Mouse (Mus musculus) monocyte, adult 2 months (primary cell): ENCODE measurements around the gene Arhgef28.

Source experiments
- DNase-seq, 2 experiments: peaks; one replicate each; pipeline ENCODE4 v3.0.0; 2022; ENCODE audit warnings: low spot score in 2 of 2, low read depth in 1 of 2

Arhgef28 gene

DNA sequence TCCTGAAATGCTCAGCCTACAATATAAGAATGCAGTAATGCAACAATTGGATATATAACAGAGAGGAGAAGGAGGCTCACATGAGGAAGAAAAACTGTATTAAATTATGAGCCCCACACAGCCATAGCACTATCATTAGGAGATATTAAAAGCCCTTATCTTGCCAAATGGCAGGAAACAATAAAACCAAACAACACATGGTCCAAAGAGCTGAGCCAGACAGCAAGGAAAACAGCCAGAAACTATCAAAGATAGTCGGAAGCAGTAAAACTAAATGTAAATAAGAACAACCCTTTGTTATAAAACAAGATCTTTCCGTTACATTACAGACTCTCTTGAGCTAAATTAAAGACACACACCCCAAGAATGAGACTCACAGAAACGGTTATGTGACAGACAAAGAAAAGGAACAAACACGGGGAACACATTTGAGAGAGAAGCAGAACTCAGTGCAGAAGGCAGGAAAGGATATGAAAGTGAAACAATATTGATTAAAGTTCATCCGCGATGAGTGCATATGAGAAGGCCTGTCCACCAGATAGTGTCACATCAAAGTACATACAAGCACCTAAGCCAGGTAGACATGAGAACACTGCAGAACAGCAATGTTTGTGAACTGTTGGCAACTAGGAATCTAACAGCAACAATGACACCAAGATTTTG is 231.6 kb downstream of the Arhgef28 start:
- DNase-seq, result no peak

DNA sequence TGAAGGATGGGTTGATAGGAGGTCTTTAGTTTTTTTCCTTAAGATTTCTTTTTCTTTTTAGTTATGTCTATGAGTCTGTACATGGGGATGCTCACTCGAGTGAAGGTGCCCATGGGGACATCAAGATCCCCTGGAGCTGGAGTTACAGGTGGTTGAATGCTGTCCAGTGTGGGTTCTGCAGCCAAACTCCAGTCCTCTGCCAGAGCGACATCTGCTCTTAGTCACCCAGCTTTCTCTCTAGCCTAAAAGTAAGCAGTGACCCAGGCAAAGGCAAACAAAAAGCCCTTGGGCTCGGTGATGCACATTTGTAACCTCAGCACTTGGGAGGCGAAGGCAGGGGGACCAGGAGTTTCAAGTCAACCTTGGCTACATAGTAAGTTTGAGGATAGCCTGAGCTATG is 232.3 kb downstream of the Arhgef28 start:
- DNase-seq, result no peak

DNA sequence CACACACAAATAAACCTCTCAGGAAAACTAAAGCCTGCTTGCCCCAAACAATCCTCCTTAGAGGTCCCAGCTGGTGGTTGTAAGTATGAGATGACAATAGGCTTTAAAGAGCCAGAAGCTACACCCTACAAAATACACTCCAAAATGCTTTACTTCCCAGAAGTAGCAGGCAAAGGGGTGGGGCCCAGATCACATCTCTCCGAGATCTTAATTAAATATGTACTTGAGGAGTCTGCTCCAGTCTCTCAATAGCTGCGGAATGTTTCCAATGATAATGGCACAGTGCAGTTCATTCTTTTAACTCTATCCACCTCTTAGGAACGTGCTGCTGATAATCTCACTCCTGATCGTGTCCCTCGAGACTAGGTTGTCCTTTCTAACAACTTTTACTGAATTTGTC is 240.2 kb downstream of the Arhgef28 start:
- DNase-seq, result no peak

DNA sequence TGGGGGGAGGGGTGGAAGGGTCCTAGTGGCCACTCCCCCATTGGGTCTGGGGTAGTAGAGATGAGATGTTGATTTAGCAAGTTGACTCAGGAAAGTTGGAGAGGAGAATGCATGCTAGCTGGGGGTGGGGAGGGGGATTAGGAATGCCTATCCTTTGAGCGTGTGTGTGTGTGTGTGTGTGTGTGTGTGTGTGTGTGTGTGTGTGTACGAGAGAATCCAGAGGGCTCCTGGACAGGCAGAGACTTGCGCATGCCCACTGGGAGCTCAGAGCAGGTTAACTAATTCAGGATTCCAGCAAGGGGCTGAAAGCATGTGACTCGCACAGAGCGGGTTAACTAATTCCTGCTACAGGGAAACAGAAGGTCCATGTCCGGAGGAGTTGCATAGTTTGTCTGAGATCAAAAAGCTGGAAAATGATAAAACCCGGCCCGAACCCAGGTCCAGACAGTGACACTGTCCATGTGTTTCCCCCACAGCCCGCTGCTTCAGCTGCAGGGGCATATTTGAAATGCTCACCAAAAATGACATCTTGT is 241.3 kb downstream of the Arhgef28 start:
- DNase-seq, result no peak

DNA sequence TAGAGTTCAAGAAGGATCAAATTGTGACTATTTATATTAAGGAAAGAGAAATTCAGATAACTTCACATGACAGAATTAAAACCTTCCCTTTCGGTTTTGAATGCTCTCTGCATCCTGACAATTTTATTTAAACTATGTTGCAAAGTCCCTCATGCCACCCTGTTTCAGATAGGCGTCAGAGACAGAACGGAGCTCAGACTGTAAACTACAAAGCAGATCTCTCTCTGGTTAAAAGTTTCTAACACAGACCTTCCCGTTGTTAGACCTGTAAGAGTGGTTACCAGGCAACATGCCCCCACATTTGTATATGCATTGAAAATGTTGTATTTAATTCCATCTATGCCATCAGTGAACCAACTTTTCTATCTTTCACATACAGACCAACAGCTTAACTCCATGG is 246.1 kb downstream of the Arhgef28 start:
- DNase-seq, result no peak

DNA sequence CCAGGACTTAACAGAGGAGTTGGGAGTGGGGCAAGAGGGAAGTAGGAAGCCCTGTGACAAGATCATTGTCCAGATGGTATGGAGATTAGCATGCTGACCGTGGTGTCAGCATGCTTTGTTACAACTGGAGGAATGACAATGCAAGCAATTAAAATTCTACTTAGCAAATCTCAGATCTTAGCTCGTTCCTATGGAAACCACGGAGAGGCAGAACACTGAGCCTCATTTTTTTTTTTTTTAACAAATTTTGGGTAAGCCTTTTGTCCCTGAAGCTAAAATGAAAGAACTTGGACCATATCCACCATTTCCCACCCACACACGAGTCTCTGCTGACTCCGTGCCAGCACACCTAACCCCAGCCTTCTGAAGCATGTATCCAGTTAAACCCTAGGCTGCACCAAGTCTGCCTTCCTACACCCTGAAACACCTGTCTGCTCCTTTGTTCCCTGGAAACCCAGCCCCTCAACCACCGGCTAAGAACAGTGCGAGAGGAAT is 246.8 kb downstream of the Arhgef28 start:
- DNase-seq, result no peak

DNA sequence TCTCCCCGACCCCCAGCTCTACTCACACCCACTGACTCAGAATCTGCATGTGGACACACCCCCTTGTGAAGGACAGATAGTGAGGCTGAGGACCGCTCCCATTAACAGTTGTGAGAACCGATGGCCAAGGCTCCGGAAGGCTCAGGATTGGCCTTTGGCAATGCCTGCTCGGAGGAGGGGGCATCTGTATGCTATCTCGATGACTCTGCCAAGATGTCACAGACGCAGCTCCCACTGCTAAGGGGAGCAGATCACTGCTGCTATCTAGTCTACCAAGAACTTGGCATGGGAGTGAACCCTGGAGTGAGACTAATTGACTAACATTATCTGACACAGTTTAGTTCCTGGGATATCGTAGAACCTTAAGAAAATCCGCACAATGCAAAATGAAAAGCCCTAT is 250.5 kb downstream of the Arhgef28 start:
- DNase-seq, result no peak

DNA sequence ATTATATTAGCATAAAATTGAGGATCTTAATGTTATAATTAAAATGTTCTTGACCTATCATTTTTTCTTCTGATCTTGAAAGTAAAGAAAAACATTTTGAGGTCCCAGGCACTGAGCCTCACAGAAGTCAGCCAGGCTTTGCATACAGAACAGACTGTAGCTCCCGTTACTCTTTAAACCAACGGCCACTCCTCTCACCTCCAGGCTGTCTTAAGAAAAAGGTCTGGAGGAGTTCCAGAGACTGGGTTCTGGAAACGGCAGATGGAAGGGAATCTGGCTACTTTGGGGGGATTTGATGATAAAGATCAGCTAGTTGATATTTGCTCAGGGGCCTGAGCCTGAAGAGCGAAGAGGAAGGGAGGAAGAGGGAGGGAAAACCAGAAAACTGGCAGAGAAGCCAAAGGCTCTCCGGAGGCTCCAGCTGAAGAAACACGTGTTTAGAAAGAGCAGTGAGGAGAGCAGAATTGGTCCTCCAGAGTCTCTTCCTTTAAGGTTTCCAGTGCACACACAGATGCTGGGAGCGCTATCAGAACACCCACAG is 251.2 kb downstream of the Arhgef28 start:
- DNase-seq, result no peak

DNA sequence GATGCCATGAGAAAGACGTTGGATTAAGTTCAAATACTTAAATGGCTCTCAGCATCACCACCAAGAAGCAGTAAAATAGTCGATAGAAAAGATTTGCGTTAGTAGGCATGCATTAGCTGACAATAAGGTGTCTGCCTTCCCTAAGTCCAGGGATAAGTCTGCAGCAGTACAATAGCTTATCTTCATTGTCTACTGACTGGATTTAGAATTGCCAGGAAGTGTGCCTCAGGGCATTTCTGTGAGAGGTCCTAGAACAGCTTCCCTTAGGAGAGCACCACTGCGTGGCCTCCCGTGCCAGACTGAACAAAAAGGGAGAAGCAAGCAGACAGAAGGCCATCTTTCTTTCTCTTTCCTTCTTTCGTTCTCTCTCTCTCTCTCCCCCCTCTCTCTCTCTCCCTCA is 252.2 kb downstream of the Arhgef28 start:
- DNase-seq, result no peak

DNA sequence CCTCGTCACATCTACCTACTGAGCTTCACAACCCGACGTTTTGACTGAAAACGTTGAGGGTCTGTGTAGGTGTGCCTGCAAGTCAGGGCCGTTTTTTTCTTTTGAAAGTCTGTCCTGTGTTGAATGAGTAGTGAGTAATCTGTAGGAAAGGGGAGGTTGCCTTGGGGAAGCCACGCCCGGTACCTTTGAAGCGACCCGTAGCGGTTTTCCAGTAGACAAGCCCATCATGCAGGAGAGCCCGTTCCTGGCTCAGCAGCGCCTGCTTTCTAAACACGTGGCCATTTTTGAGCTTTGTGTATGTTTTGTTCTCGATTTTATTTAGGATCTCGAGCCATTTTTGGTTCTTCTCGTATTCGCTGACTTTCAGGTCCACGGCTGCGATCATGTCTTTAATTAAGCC is 252.7 kb downstream of the Arhgef28 start:
- no peak for DNase-seq

DNA sequence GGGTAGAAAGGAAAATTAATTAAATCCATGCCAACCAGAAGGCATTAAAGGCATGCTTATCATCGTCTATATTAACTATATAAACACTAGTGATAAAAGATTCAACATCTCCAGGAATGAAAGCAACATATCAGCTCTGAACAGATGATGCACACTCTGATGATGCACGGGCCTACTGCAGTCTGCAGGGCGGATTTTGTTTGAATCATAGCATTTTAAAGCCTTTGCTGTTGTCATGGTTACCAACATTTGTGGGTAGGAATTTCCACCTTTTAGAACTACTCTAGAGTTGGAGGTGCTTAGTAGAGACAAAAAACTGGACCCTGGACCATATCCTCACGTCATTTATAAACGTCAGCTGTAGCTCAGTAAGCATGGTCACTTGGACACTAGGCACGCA is 257.4 kb downstream of the Arhgef28 start:
- DNase-seq, result no peak

DNA sequence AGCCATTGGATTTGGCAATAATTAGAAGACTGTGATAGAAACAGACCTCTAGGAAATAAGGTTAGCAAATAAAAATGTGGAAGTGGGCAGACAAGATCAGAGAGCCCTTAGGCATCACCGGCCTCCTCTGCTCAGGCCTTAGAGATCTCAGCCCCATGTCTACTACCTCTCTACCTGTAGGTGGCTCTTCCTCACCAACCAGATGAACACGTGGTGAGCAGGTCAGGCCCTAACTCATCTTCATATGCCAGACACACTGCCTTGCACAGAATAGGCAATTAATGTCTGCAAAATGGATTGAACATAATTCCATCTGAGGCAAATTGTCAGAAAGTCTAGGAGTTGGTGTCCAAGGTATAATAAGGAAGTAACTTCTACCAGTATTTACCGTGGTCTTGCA is 258.6 kb downstream of the Arhgef28 start:
- no peak for DNase-seq

DNA sequence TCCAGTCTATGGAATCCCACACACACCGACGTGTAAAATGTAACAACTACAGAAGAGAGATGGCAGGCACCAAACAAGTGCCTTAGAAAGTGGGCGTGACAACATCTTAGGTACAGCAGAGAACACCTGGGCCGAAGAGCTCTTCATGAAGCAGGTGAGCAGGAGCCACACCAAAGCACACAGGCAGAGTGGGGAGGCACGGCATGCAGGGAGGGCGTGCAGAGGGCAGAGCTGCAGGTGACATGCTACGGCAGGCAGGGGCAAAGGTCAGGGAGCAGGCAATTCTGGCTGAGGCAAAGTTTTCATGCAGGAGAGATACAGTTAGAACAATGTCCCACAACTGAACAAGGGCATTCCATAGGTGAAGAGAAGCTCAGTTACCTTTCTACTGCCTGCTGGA is 259.8 kb downstream of the Arhgef28 start:
- no peak for DNase-seq

DNA sequence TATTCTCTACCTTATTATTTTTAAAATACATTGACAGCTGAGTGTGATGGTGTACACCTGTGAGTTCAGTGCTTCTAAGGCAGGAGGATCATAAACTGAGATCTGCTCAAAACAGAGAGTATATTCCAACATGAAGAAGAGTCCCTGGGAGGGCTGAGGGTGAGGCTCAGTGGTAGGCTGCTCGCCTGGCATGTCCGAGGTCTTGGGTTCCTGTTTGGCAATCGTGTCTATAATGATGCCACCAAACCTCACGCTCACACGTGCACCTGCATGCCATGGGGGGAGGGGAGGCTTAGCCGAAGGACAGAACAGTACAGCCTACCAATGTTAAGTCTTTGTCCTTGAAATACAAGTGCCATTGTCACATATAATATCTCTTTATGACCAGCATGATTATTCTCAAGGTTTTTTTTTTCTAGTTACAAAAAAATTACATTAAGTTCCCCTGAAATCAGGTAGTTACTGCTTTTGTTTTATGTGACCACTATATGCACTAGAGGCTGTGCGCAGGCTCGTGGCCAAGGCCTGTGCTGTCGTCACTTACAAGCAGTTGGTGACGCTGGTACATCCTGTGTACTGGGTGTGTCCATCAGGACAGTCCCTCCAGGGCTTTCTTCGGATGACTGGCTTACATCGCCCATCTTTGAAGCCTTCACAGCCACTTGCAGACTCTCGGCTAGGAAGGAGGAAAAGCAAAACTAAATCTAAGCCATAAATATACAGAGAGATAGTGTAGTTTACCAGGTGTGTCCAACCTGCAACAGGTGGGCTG is 264.1 kb downstream of the Arhgef28 start:
- no peak for DNase-seq

DNA sequence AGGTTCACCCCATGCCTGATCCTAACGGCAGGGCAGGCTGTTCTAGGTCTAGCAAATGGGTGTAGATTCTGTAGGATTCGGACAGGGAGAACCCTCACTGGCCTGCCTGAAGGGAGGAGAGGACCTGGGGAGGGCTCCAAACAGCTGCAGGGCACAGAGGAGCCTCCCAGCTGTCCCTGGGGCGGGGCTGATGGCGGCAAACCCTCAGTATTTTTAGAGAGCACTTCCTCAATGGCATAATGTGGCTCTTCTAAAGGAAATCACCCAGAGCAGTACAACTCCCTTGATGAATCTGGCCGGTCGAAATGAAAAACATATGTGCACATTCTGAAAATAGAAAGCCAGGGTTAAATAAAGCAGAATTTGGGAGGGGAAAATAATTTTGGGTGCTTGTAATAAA is 265.1 kb downstream of the Arhgef28 start:
- peak in 1 of 2 experiments; percentile 14 for DNase-seq

DNA sequence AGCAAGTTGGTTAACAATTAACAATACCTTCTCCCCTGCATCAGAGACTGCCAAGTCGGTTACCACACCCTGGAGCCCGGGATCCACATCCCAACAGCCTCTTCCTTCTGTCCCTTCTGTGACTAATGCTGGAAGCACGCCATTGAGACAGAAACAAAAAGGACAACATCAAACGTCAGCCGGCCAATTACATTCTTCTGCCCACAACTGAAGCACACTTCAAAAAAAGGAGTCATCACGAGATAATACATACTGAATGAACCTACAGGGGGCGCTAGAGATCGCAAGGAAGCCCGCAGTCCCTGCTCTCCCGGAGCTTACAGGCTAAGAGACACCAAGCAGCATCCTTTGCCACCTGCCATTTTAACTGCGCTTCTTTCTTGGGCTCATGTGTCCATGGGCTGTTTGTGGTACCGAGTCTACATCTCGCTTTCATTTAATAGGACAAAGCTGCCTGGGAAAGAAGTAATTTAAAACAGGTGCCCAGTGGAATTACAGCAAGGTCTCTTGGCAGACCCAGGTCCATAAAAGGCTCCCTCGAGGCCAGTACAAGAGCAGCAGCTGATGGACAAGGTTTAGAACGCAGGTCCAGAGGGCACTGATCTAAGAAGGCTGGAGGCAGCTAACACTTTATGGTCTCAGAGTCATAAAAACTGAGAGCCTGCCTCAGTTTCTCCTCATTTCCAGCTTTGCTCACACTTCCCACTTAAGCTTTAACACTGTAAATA is 266.6 kb downstream of the Arhgef28 start:
- no peak for DNase-seq

DNA sequence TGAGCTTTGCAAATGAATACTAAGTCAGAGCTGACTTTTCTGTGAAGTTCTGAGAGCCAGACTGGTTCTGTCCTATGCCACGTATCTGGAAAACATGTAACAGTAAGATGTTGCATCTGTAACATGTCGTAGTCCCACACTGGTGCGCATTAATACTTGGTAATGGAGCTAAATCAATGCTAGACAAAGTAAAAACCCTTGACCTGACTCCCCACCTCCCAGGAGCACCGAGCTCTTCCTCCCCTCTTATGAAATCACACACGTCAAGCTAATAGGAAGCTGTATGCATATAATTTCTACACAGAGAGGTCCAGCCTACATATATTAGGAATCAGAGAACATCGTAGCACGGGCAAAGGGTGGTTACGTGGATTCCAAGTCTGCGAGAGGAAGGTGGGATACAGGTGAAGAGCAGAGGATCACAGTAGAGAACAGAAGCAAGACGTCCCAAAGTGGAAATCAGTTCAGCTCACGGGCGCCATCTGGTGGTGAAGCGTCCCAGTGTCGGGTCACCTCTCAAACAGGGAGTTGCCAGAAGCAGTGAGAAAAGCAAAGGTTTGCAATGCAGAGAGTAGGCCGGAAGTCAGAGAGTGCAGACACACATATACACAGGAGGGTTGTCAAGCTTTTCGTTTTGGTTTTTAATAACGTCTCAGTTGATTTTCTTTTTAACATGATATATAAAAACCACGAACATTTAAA is 267.5 kb downstream of the Arhgef28 start:
- peak; percentile 56 to 75 for DNase-seq

DNA sequence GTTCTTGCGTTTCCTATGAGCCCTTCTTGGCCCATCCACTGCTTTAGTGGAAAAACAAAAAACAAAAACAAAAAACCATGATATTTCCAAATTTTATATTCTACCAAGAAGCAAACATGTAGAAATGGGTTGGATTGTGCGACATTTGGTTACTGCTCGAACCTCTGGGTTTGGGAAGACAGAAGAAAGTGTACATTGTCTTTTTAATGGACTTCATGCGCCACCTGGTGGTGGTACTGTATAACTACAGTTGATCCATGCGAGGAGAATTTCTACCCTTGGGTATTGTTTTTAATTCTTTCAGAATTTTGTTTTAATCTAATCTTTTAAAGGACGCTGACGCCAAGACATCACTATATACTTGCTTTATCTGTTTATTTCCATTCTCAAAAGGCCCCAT is 268.3 kb downstream of the Arhgef28 start:
- no peak for DNase-seq

DNA sequence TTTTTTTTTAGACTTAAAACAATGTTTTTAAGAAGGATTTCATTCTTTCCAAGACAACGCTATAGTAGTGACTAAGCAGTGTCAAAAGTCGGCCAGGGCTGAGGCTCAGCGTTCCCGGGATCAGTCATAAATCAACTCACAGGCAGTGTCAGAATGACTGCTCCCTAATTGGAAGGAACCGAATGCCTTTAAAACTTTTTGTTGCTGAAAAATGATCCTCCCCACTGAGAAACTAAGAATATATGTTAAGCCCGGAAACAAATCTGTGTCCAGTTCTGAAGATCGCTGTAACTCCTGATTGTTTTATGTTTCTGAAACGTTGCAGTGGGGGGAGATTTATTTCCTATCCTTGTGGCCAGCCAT is 278.1 kb downstream of the Arhgef28 start:
- DNase-seq, result no peak

DNA sequence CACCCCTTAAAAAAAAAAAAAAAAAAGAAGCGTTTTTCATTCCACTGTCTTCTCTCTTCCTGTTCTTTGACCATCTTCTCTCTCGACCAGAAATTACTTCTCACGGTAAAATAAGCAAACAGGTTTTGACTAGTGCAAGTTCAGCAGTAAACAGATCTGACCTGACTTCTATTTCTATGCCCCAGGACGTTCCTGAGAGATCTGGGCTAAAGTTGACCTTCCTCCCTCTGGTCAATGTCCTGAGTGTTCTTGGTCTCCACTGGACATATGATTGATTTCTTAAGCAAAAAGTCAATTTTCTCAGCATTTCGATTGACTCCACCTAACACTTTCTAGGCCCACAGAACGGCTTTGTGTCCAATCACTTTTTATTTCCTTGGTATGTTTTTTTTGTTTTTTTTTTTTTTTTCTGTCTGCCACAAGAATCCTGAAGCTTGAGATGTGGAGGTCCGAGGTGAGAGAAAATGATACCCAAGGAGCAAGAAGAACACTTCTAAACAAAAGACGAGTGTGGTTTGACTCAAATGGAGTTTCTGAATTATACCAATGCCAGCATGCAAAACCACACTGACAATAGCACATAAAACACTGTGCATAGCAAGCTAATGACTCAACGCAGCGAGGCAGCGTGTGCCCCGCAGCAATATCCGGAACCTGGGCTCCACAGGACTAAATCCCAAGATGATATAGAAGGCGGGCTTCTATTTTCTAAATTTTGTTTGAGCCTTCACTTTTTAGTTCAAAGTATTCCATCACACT is 278.7 kb downstream of the Arhgef28 start:
- no peak for DNase-seq
